Mouse (Mus musculus): Measurements from ENCODE around the gene Dtd1. TPM values are rescaled to one million over a fixed set of nuclear protein-coding genes. Genes with fewer than 3 reads are reported as not detected.

Gene Dtd1
- polyA plus RNA-seq, 1 experiment from 2014 or later, result 27.9 TPM

GRCm38 (mm10) chr2:144745266-144745665, 145.6 kb downstream of the Dtd1 start:
- H3K4me3 ChIP-seq, result no peak overlapping the region
- H3K4me1 ChIP-seq, result peaks cover 10% of the 10 kb centered on the region
- WGBS, result 74% methylated on average over 2 of the region's 2 CpGs
- no peaks in the 10 kb centered on the region for H3K27me3 ChIP-seq (replicated peaks)
- peaks cover 2% of the 10 kb centered on the region; the same call in 1 of the 2 replicates for H3K36me3 ChIP-seq
- ATAC-seq (ENCODE audit: extremely low read depth, insufficient number of reproducible peaks, low FRiP score, low TSS enrichment), result no peak
- no peaks in the 10 kb centered on the region for H3K9me3 ChIP-seq
- no peak overlapping the region for H3K4me2 ChIP-seq
- no peak overlapping the region for H3K27ac ChIP-seq (replicated peaks)
- no peak overlapping the region for H3K9ac ChIP-seq

- no peak for ATAC-seq (ENCODE audit: extremely low read depth, insufficient number of reproducible peaks, low FRiP score, low TSS enrichment)
- Histone ChIP-seq H3K4me2 (no peak overlapping the region), H3K4me3 (no peak overlapping the region), H3K9ac (no peak overlapping the region), H3K27ac (replicated peaks) (no peak overlapping the region), H3K27me3 (replicated peaks) (no peaks in the 10 kb centered on the region), H3K4me1 (peaks cover under 1% of the 10 kb centered on the region; the same call in 1 of the 2 replicates), H3K36me3 (peaks cover 2% of the 10 kb centered on the region; the same call in 1 of the 2 replicates), H3K9me3 (no peaks in the 10 kb centered on the region)
- 75% methylated on average over 4 of the region's 4 CpGs for WGBS
These were observed 146.5 kb downstream of the Dtd1 start for GRCm38 (mm10) chr2:144746046-144746783.

GRCm38 (mm10) chr2:144753604-144754003, 153.9 kb downstream of the Dtd1 start:
- H3K4me2 ChIP-seq, result no peak overlapping the region
- no peak overlapping the region for H3K9ac ChIP-seq
- H3K27me3 ChIP-seq (replicated peaks), result no peaks in the 10 kb centered on the region
- 79% methylated on average over 6 of the region's 6 CpGs for WGBS
- no peaks in the 10 kb centered on the region for H3K36me3 ChIP-seq
- no peaks in the 10 kb centered on the region for H3K4me1 ChIP-seq
- no peak for ATAC-seq (ENCODE audit: extremely low read depth, insufficient number of reproducible peaks, low FRiP score, low TSS enrichment)
- H3K4me3 ChIP-seq, result no peak overlapping the region
- H3K9me3 ChIP-seq, result no peaks in the 10 kb centered on the region
- no peak overlapping the region for H3K27ac ChIP-seq (replicated peaks)

- no peak for ATAC-seq (ENCODE audit: extremely low read depth, insufficient number of reproducible peaks, low FRiP score, low TSS enrichment)
These were observed 155.3 kb downstream of the Dtd1 start for GRCm38 (mm10) chr2:144755016-144755415.

GRCm38 (mm10) chr2:144760666-144761065, 161.0 kb downstream of the Dtd1 start:
- Histone ChIP-seq H3K36me3 (no peaks in the 10 kb centered on the region), H3K9me3 (no peaks in the 10 kb centered on the region), H3K9ac (no peak overlapping the region), H3K4me1 (peaks cover 6% of the 10 kb centered on the region; the same call in 1 of the 2 replicates), H3K27ac (replicated peaks) (no peak overlapping the region), H3K27me3 (replicated peaks) (no peaks in the 10 kb centered on the region), H3K4me2 (no peak overlapping the region), H3K4me3 (no peak overlapping the region)
- no peak for ATAC-seq (ENCODE audit: extremely low read depth, insufficient number of reproducible peaks, low FRiP score, low TSS enrichment)
- 55% methylated on average over 6 of the region's 6 CpGs for WGBS

More at GRCm38 (mm10) chr2:144755016-144755415, 155.3 kb downstream of the Dtd1 start:
- no peak overlapping the region for H3K4me2 ChIP-seq
- H3K36me3 ChIP-seq, result no peaks in the 10 kb centered on the region
- no peak overlapping the region for H3K4me3 ChIP-seq
- H3K9ac ChIP-seq, result no peak overlapping the region
- no peaks in the 10 kb centered on the region for H3K27me3 ChIP-seq (replicated peaks)
- H3K9me3 ChIP-seq, result no peaks in the 10 kb centered on the region
- H3K27ac ChIP-seq (replicated peaks), result no peak overlapping the region
- H3K4me1 ChIP-seq, result no peaks in the 10 kb centered on the region
- WGBS, result 94% methylated on average over 2 of the region's 2 CpGs

- 86% methylated on average over 9 of the region's 9 CpGs for WGBS
- Histone ChIP-seq H3K9ac (no peak overlapping the region), H3K36me3 (no peaks in the 10 kb centered on the region; the same call in 1 of the 2 replicates), H3K27ac (replicated peaks) (no peak overlapping the region), H3K4me3 (no peak overlapping the region), H3K27me3 (replicated peaks) (no peaks in the 10 kb centered on the region), H3K4me2 (no peak overlapping the region), H3K9me3 (peaks cover 7% of the 10 kb centered on the region; the same call in 1 of the 2 replicates), H3K4me1 (peaks cover 7% of the 10 kb centered on the region)
- no peak for ATAC-seq (ENCODE audit: extremely low read depth, insufficient number of reproducible peaks, low FRiP score, low TSS enrichment)
These were observed 164.0 kb downstream of the Dtd1 start for GRCm38 (mm10) chr2:144763706-144764105.

- H3K4me3 ChIP-seq, result no peak overlapping the region
- H3K27ac ChIP-seq (replicated peaks), result no peak overlapping the region
- no peak for ATAC-seq (ENCODE audit: extremely low read depth, insufficient number of reproducible peaks, low FRiP score, low TSS enrichment)
- no peak overlapping the region for H3K4me2 ChIP-seq
- peaks cover 11% of the 10 kb centered on the region for H3K4me1 ChIP-seq
- peaks cover 7% of the 10 kb centered on the region; the same call in 1 of the 2 replicates for H3K9me3 ChIP-seq
- no peaks in the 10 kb centered on the region for H3K27me3 ChIP-seq (replicated peaks)
- 78% methylated on average over 7 of the region's 7 CpGs for WGBS
- H3K36me3 ChIP-seq, result no peaks in the 10 kb centered on the region; the same call in 1 of the 2 replicates
- H3K9ac ChIP-seq, result no peak overlapping the region
These were observed 164.6 kb downstream of the Dtd1 start for GRCm38 (mm10) chr2:144764116-144764788.

GRCm38 (mm10) chr2:144765219-144765618, 165.5 kb downstream of the Dtd1 start:
- Histone ChIP-seq H3K9me3 (peaks cover 7% of the 10 kb centered on the region; the same call in 1 of the 2 replicates), H3K4me1 (peaks cover 21% of the 10 kb centered on the region), H3K4me3 (no peak overlapping the region), H3K9ac (no peak overlapping the region), H3K36me3 (no peaks in the 10 kb centered on the region; the same call in 1 of the 2 replicates), H3K4me2 (no peak overlapping the region), H3K27ac (replicated peaks) (no peak overlapping the region), H3K27me3 (replicated peaks) (no peaks in the 10 kb centered on the region)
- WGBS, result 88% methylated on average over 5 of the region's 5 CpGs
- no peak for ATAC-seq (ENCODE audit: extremely low read depth, insufficient number of reproducible peaks, low FRiP score, low TSS enrichment)

- Histone ChIP-seq H3K4me1 (peaks cover 15% of the 10 kb centered on the region), H3K27ac (replicated peaks) (peak overlapping the region; percentile 28; the same call in 1 of the 2 replicates), H3K4me3 (no peak overlapping the region), H3K36me3 (no peaks in the 10 kb centered on the region; the same call in 1 of the 2 replicates), H3K4me2 (no peak overlapping the region), H3K27me3 (replicated peaks) (no peaks in the 10 kb centered on the region), H3K9me3 (peaks cover 7% of the 10 kb centered on the region; the same call in 1 of the 2 replicates), H3K9ac (no peak overlapping the region)
- ATAC-seq (ENCODE audit: extremely low read depth, insufficient number of reproducible peaks, low FRiP score, low TSS enrichment), result no peak
- WGBS, result 73% methylated on average over 3 of the region's 3 CpGs
These were observed 168.8 kb downstream of the Dtd1 start for GRCm38 (mm10) chr2:144768375-144769117.

GRCm38 (mm10) chr2:144769118-144769496, 169.4 kb downstream of the Dtd1 start:
- Histone ChIP-seq H3K36me3 (no peaks in the 10 kb centered on the region; the same call in 1 of the 2 replicates), H3K4me1 (peaks cover 16% of the 10 kb centered on the region), H3K27ac (replicated peaks) (peak overlapping the region; percentile 29), H3K4me3 (no peak overlapping the region), H3K4me2 (no peak overlapping the region), H3K27me3 (replicated peaks) (no peaks in the 10 kb centered on the region), H3K9me3 (peaks cover 7% of the 10 kb centered on the region; the same call in 1 of the 2 replicates), H3K9ac (no peak overlapping the region)
- WGBS, result 40% methylated on average over 2 of the region's 2 CpGs
- ATAC-seq (ENCODE audit: extremely low read depth, insufficient number of reproducible peaks, low FRiP score, low TSS enrichment), result no peak

- Histone ChIP-seq H3K9me3 (peaks cover 7% of the 10 kb centered on the region; the same call in 1 of the 2 replicates), H3K4me1 (peaks cover 20% of the 10 kb centered on the region), H3K4me3 (no peak overlapping the region), H3K27me3 (replicated peaks) (no peaks in the 10 kb centered on the region), H3K9ac (no peak overlapping the region), H3K4me2 (no peak overlapping the region), H3K36me3 (no peaks in the 10 kb centered on the region; the same call in 1 of the 2 replicates), H3K27ac (replicated peaks) (peak overlapping the region; percentile 29; the same call in 1 of the 2 replicates)
- WGBS, result 32% methylated on average over 3 of the region's 3 CpGs
- ATAC-seq (ENCODE audit: extremely low read depth, insufficient number of reproducible peaks, low FRiP score, low TSS enrichment), result no peak
These were observed 169.9 kb downstream of the Dtd1 start for GRCm38 (mm10) chr2:144769556-144769955.
